Mouse (Mus musculus) ES-E14 (cell line): ENCODE data around the gene Ocm.

Source experiments
- CHD2 ChIP-seq: IDR thresholded peaks from 2 replicates; pipeline ENCODE4 v1.6.1; 2014; ENCODE audit warnings: mild to moderate bottlenecking, low read depth, low read length, inconsistent platforms
- MAFK ChIP-seq: IDR thresholded peaks from 2 replicates; pipeline ENCODE4 v1.6.1; 2014; ENCODE audit warnings: mild to moderate bottlenecking, low read depth, low read length, inconsistent platforms; ENCODE audit not compliant: insufficient read depth
- ZNF384 ChIP-seq: IDR thresholded peaks from 2 replicates; pipeline ENCODE4 v1.6.1; 2012; ENCODE audit warnings: low read depth, low read length, inconsistent platforms

DNA sequence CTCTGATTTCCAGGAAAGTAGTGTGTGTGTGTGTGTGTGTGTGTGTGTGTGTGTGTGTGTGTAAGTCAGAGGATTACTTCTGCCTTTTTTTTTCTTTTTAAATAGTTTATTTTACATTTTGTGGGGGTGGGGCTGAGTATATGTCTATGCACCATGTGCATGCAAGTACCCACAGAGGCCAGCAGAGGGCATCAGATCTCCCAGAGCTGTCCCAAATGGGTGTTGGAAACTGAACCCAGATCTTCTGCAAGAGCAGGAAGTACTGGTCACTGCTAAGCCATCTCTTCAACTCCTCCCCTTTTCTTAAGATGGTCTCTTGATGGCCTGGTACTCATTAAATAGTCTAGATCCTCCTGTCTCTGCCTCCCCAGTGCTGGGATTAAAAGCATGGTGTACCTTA, 24.8 kb upstream of the Ocm start:
- TF ChIP-seq CHD2 (no peak), ZNF384 (no peak), MAFK (no peak)
